Mouse (Mus musculus) bone marrow macrophage, adult 2 months (primary cell): Measurements from ENCODE around the gene Bckdhb.

Experiments
- CTCF ChIP-seq: IDR thresholded peaks from 2 replicates; pipeline ENCODE4 v1.5.1; 2012; ENCODE audit warnings: low read depth, mild to moderate bottlenecking, low read length, moderate library complexity
- POLR2A ChIP-seq: IDR thresholded peaks from 2 replicates; pipeline ENCODE4 v1.6.1; 2012; ENCODE audit warnings: mild to moderate bottlenecking, low read depth, low read length, borderline replicate concordance

DNA sequence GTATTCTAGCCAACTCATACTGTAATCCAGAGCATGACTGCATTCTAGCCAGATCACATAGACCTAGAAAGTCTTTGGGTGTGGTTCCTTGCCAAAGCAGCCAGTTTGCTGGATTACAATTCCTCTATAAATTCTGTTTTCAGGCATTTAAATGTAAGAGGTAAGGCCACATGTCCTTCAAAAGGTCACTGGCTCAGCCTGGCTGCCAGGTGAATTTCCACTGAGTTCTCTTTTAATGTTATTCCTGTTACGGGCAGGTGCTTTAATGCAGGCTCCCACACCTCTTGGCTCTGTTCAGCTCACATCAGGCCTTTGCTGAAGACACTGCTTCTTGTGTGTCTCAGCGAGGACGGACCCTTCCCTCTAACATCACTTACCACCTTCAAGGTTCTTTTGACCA, 15.1 kb downstream of the Bckdhb start:
- TF ChIP-seq CTCF: no peak
- no peak for TF ChIP-seq POLR2A
